Mouse (Mus musculus): ENCODE data around the gene Efcab3. TPM values are rescaled to one million over a fixed set of nuclear protein-coding genes. Genes with fewer than 3 reads are reported as not detected.
A peak's percentile ranks its signal among the peaks of the same experiment; 100 is the strongest.

Gene Efcab3
- total and polyA plus RNA-seq, 2 experiments from 2014 or later = 0.24 TPM; not detected in 1

- Histone ChIP-seq H3K27ac (ENCODE audit: low read depth, low read length) (no peak overlapping the region), H3K36me3 (ENCODE audit: insufficient read depth) (no peaks in the 10 kb centered on the region), H3K4me1 (ENCODE audit: insufficient read depth) (no peaks in the 10 kb centered on the region), H3K9me3 (ENCODE audit: low read length) (no peaks in the 10 kb centered on the region), H3K4me2 (ENCODE audit: low read depth) (no peak overlapping the region), H3K27me3 (ENCODE audit: insufficient read depth, low read length) (no peaks in the 10 kb centered on the region), H3K4me3 (ENCODE audit: low read depth, low read length) (no peak overlapping the region), H3K9ac (no peak overlapping the region)
- DNase-seq (no peak), ATAC-seq (no peak)
- no peak for TF ChIP-seq CTCF (IDR thresholded peaks at IDR 0.05; ENCODE audit: low read depth)
- WGBS = 100% methylated on average over 1 of the region's 1 CpGs
Measured at GRCm38 (mm10) chr11:105149766-105150165, 86.4 kb downstream of the Efcab3 start.

GRCm38 (mm10) chr11:105150691-105151090 lies 87.3 kb downstream of the Efcab3 start:
- H3K4me2 ChIP-seq (ENCODE audit: low read depth) = no peak overlapping the region
- no peak for DNase-seq
- H3K27me3 ChIP-seq (ENCODE audit: insufficient read depth, low read length) = no peaks in the 10 kb centered on the region
- no peak overlapping the region for H3K4me3 ChIP-seq (ENCODE audit: low read depth, low read length)
- no peak overlapping the region for H3K9ac ChIP-seq
- no peaks in the 10 kb centered on the region for H3K36me3 ChIP-seq (ENCODE audit: insufficient read depth)
- no peak overlapping the region for H3K27ac ChIP-seq (ENCODE audit: low read depth, low read length)
- ATAC-seq = no peak
- H3K9me3 ChIP-seq (ENCODE audit: low read length) = no peaks in the 10 kb centered on the region
- 67% methylated on average over 4 of the region's 4 CpGs for WGBS
- no peak for TF ChIP-seq CTCF (IDR thresholded peaks at IDR 0.05; ENCODE audit: low read depth)
- no peaks in the 10 kb centered on the region for H3K4me1 ChIP-seq (ENCODE audit: insufficient read depth)

- H3K27me3 ChIP-seq (ENCODE audit: insufficient read depth, low read length) = no peaks in the 10 kb centered on the region
- no peaks in the 10 kb centered on the region for H3K4me1 ChIP-seq (ENCODE audit: insufficient read depth)
- 0 out of 2 replicates have a peak overlapping the region, but pooled peaks have one; percentile 14 for H3K9ac ChIP-seq
- DNase-seq (no peak), ATAC-seq (no peak)
- H3K36me3 ChIP-seq (ENCODE audit: insufficient read depth) = no peaks in the 10 kb centered on the region
- H3K4me2 ChIP-seq (ENCODE audit: low read depth) = no peak overlapping the region
- no peak for TF ChIP-seq CTCF (IDR thresholded peaks at IDR 0.05; ENCODE audit: low read depth)
- WGBS = 23% methylated on average over 18 of the region's 19 CpGs
- H3K27ac ChIP-seq (ENCODE audit: low read depth, low read length) = no peak overlapping the region
- no peak overlapping the region for H3K4me3 ChIP-seq (ENCODE audit: low read depth, low read length)
- no peaks in the 10 kb centered on the region for H3K9me3 ChIP-seq (ENCODE audit: low read length)
Measured at GRCm38 (mm10) chr11:105151226-105152016, 88.0 kb downstream of the Efcab3 start.

GRCm38 (mm10) chr11:105152017-105152300 lies 88.6 kb downstream of the Efcab3 start:
- TF ChIP-seq CTCF (IDR thresholded peaks at IDR 0.05; ENCODE audit: low read depth) = no peak

GRCm38 (mm10) chr11:105152357-105152899 lies 89.0 kb downstream of the Efcab3 start:
- 85% methylated on average over 11 of the region's 11 CpGs for WGBS
- DNase-seq = no peak

More at GRCm38 (mm10) chr11:105152017-105152300, 88.6 kb downstream of the Efcab3 start:
- Histone ChIP-seq H3K4me2 (ENCODE audit: low read depth) (no peak overlapping the region), H3K4me1 (ENCODE audit: insufficient read depth) (no peaks in the 10 kb centered on the region), H3K9me3 (ENCODE audit: low read length) (no peaks in the 10 kb centered on the region), H3K27me3 (ENCODE audit: insufficient read depth, low read length) (no peaks in the 10 kb centered on the region), H3K9ac (no peak overlapping the region), H3K4me3 (ENCODE audit: low read depth, low read length) (no peak overlapping the region), H3K27ac (ENCODE audit: low read depth, low read length) (no peak overlapping the region), H3K36me3 (ENCODE audit: insufficient read depth) (no peaks in the 10 kb centered on the region)
- DNase-seq (no peak), ATAC-seq (no peak)
- 72% methylated on average over 3 of the region's 4 CpGs for WGBS

GRCm38 (mm10) chr11:105153068-105153833 lies 89.9 kb downstream of the Efcab3 start:
- peak; percentile 59 for ATAC-seq
- Histone ChIP-seq H3K4me1 (ENCODE audit: insufficient read depth) (no peaks in the 10 kb centered on the region), H3K9me3 (ENCODE audit: low read length) (no peaks in the 10 kb centered on the region), H3K4me3 (ENCODE audit: low read depth, low read length) (no peak overlapping the region), H3K27me3 (ENCODE audit: insufficient read depth, low read length) (no peaks in the 10 kb centered on the region), H3K9ac (no peak overlapping the region), H3K36me3 (ENCODE audit: insufficient read depth) (no peaks in the 10 kb centered on the region), H3K4me2 (ENCODE audit: low read depth) (no peak overlapping the region), H3K27ac (ENCODE audit: low read depth, low read length) (no peak overlapping the region)
- DNase-seq = peak; percentile 12
- 35% methylated on average over 12 of the region's 12 CpGs for WGBS
- TF ChIP-seq CTCF (IDR thresholded peaks at IDR 0.05; ENCODE audit: low read depth) = no peak

More at GRCm38 (mm10) chr11:105152357-105152899, 89.0 kb downstream of the Efcab3 start:
- Histone ChIP-seq H3K27ac (ENCODE audit: low read depth, low read length) (no peak overlapping the region), H3K36me3 (ENCODE audit: insufficient read depth) (no peaks in the 10 kb centered on the region), H3K4me2 (ENCODE audit: low read depth) (no peak overlapping the region), H3K4me1 (ENCODE audit: insufficient read depth) (no peaks in the 10 kb centered on the region), H3K9me3 (ENCODE audit: low read length) (no peaks in the 10 kb centered on the region), H3K4me3 (ENCODE audit: low read depth, low read length) (no peak overlapping the region), H3K27me3 (ENCODE audit: insufficient read depth, low read length) (no peaks in the 10 kb centered on the region), H3K9ac (no peak overlapping the region)
- TF ChIP-seq CTCF (IDR thresholded peaks at IDR 0.05; ENCODE audit: low read depth) = no peak
- ATAC-seq = no peak

GRCm38 (mm10) chr11:105155915-105156314 lies 92.5 kb downstream of the Efcab3 start:
- H3K9me3 ChIP-seq (ENCODE audit: low read length) = no peaks in the 10 kb centered on the region
- no peaks in the 10 kb centered on the region for H3K4me1 ChIP-seq (ENCODE audit: insufficient read depth)
- no peak for DNase-seq
- no peak overlapping the region for H3K4me3 ChIP-seq (ENCODE audit: low read depth, low read length)
- H3K27me3 ChIP-seq (ENCODE audit: insufficient read depth, low read length) = no peaks in the 10 kb centered on the region
- no peaks in the 10 kb centered on the region for H3K36me3 ChIP-seq (ENCODE audit: insufficient read depth)
- TF ChIP-seq CTCF (IDR thresholded peaks at IDR 0.05; ENCODE audit: low read depth) = no peak
- H3K4me2 ChIP-seq (ENCODE audit: low read depth) = no peak overlapping the region
- no peak overlapping the region for H3K27ac ChIP-seq (ENCODE audit: low read depth, low read length)
- no peak overlapping the region for H3K9ac ChIP-seq
- 89% methylated on average over 4 of the region's 4 CpGs for WGBS
- ATAC-seq = no peak

Data from forebrain, postnatal 0 days (tissue).